Mouse (Mus musculus): Measurements from ENCODE around the gene 5330417H12Rik.

The 5330417H12Rik gene

GRCm38 (mm10) chr7:107625781-107626180 lies 820 bp upstream of the 5330417H12Rik start:
- no peak for DNase-seq (ENCODE audit: low read depth)

GRCm38 (mm10) chr7:107624432-107624831 lies 529 bp downstream of the 5330417H12Rik start:
- no peak for DNase-seq (ENCODE audit: low read depth)

- DNase-seq (ENCODE audit: low read depth): no peak
Observed at GRCm38 (mm10) chr7:107620137-107620536, 4.8 kb downstream of the 5330417H12Rik start.

- DNase-seq (ENCODE audit: low read depth): no peak
Observed at GRCm38 (mm10) chr7:107619225-107619624, 5.7 kb downstream of the 5330417H12Rik start.

GRCm38 (mm10) chr7:107618028-107618992 lies 6.7 kb downstream of the 5330417H12Rik start:
- DNase-seq (ENCODE audit: low read depth): no peak

GRCm38 (mm10) chr7:107610880-107611279 lies 14.1 kb downstream of the 5330417H12Rik start:
- no peak for DNase-seq (ENCODE audit: low read depth)

GRCm38 (mm10) chr7:107609622-107610255 lies 15.2 kb downstream of the 5330417H12Rik start:
- DNase-seq (ENCODE audit: low read depth): no peak

- no peak for DNase-seq (ENCODE audit: low read depth)
Observed at GRCm38 (mm10) chr7:107607766-107608165, 17.2 kb downstream of the 5330417H12Rik start.

GRCm38 (mm10) chr7:107602913-107603312 lies 22.0 kb downstream of the 5330417H12Rik start:
- no peak for DNase-seq (ENCODE audit: low read depth)

GRCm38 (mm10) chr7:107602505-107602904 lies 22.5 kb downstream of the 5330417H12Rik start:
- DNase-seq (ENCODE audit: low read depth): no peak

GRCm38 (mm10) chr7:107600651-107601050 lies 24.3 kb downstream of the 5330417H12Rik start:
- no peak for DNase-seq (ENCODE audit: low read depth)

- DNase-seq (ENCODE audit: low read depth): no peak
Observed at GRCm38 (mm10) chr7:107597956-107598355, 27.0 kb downstream of the 5330417H12Rik start.

GRCm38 (mm10) chr7:107596753-107597152 lies 28.2 kb downstream of the 5330417H12Rik start:
- no peak for DNase-seq (ENCODE audit: low read depth)

- no peak for DNase-seq (ENCODE audit: low read depth)
Observed at GRCm38 (mm10) chr7:107595426-107595825, 29.5 kb downstream of the 5330417H12Rik start.

- DNase-seq (ENCODE audit: low read depth): no peak
Observed at GRCm38 (mm10) chr7:107594857-107595402, 30.0 kb downstream of the 5330417H12Rik start, which contains the start of gene Ppfibp2. TSS of gene Ppfibp2 (plus strand) at chr7:107595207.

GRCm38 (mm10) chr7:107594325-107594856 lies 30.6 kb downstream of the 5330417H12Rik start:
- DNase-seq (ENCODE audit: low read depth): no peak

GRCm38 (mm10) chr7:107593904-107594303 lies 31.1 kb downstream of the 5330417H12Rik start:
- no peak for DNase-seq (ENCODE audit: low read depth)

GRCm38 (mm10) chr7:107592641-107593040 lies 32.3 kb downstream of the 5330417H12Rik start:
- DNase-seq (ENCODE audit: low read depth): no peak

- DNase-seq (ENCODE audit: low read depth): no peak
Observed at GRCm38 (mm10) chr7:107574276-107574675, 50.7 kb downstream of the 5330417H12Rik start.
